Mouse (Mus musculus) erythroblast, embryonic 14.5 days (primary cell): Measurements from ENCODE around the gene Gpr158. TPM values are rescaled to one million over a fixed set of nuclear protein-coding genes. Genes with fewer than 3 reads are reported as not detected.

ENCODE experiments used
- H3K27me3 ChIP-seq: 2 replicates; pipeline ENCODE4 v1.6.1; 2012; ENCODE audit warnings: inconsistent platforms; ENCODE audit not compliant: control insufficient read depth
- H3K36me3 ChIP-seq: 2 replicates; pipeline ENCODE4 v1.6.1; 2012; ENCODE audit warnings: mild to moderate bottlenecking, inconsistent platforms; ENCODE audit not compliant: control insufficient read depth
- H3K4me1 ChIP-seq: 2 replicates; pipeline ENCODE4 v1.6.1; 2012; ENCODE audit warnings: inconsistent platforms; ENCODE audit not compliant: control insufficient read depth
- H3K4me3 ChIP-seq: replicated peaks from 2 replicates; pipeline ENCODE3; 2012; ENCODE audit warnings: moderate library complexity, mild to moderate bottlenecking, inconsistent platforms
- H3K9me3 ChIP-seq: 2 replicates; pipeline ENCODE4 v1.6.1; 2012; ENCODE audit warnings: low read length, inconsistent platforms, mixed read lengths; ENCODE audit not compliant: control insufficient read depth
- GATA1 ChIP-seq: IDR thresholded peaks from 2 replicates; pipeline ENCODE4 v1.6.1; 2012; ENCODE audit warnings: low read length, inconsistent platforms, mixed read lengths
- TAL1 ChIP-seq: IDR thresholded peaks from 3 replicates; pipeline ENCODE4 v1.6.1; 2012; ENCODE audit warnings: low read length, inconsistent platforms, mixed read lengths
- polyA plus RNA-seq: library from polyadenylated mRNA; stranded (reverse); fragments of >175 nt; gene quantifications from 2 replicates; pipeline ENCODE4 v1.2.3, GENCODE M21; 2012

Gpr158 gene
- not detected in 2 replicates for polyA plus RNA-seq

GRCm38 (mm10) chr2:21367345-21368111 lies at the start of gene Gpr158:
Gene Gpr158, plus strand, starts transcription at chr2:21367542.
- Histone ChIP-seq H3K27me3 (peaks cover 19% of the 10 kb centered on the region), H3K36me3 (no peaks in the 10 kb centered on the region), H3K4me1 (no peaks in the 10 kb centered on the region), H3K4me3 (no peak within 1 kb of the TSS), H3K9me3 (peaks cover 5% of the 10 kb centered on the region; the same call in 1 of the 2 replicates)
- TF ChIP-seq TAL1 (no peak), GATA1 (no peak)

GRCm38 (mm10) chr2:21343821-21344220 lies 23.5 kb upstream of the Gpr158 start:
- no peaks in the 10 kb centered on the region for H3K36me3 ChIP-seq
- TF ChIP-seq GATA1 (no peak), TAL1 (no peak)
- no peaks in the 10 kb centered on the region for H3K27me3 ChIP-seq
- no peaks in the 10 kb centered on the region for H3K9me3 ChIP-seq
- no peak overlapping the region for H3K4me3 ChIP-seq
- H3K4me1 ChIP-seq = no peaks in the 10 kb centered on the region

- Histone ChIP-seq H3K36me3 (no peaks in the 10 kb centered on the region), H3K4me1 (no peaks in the 10 kb centered on the region), H3K27me3 (peaks cover 19% of the 10 kb centered on the region), H3K9me3 (peaks cover 5% of the 10 kb centered on the region; the same call in 1 of the 2 replicates), H3K4me3 (no peak overlapping the region)
- TF ChIP-seq GATA1 (no peak), TAL1 (no peak)
Observed at GRCm38 (mm10) chr2:21368351-21369170, 1.2 kb downstream of the Gpr158 start.

DNA sequence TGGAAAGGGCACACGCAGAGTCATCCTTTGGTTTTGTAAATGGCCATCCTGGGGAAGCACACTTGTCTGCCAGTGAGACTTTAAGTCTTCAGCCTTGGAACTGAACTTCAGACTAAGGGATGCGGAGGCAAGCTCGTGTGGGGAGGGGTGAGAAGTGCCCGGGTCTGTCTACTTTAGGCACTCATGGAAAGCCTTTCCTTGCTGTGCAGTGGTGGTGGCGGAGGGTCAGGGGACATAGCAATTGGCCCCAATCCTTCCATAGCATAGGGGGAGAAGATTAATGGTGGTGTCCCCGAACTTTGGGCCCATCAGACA lies 1.8 kb downstream of the Gpr158 start:
- Histone ChIP-seq H3K27me3 (peaks cover 19% of the 10 kb centered on the region), H3K36me3 (no peaks in the 10 kb centered on the region), H3K9me3 (peaks cover 3% of the 10 kb centered on the region; the same call in 1 of the 2 replicates), H3K4me1 (no peaks in the 10 kb centered on the region), H3K4me3 (no peak overlapping the region)
- TF ChIP-seq TAL1 = no peak
- TF ChIP-seq GATA1 = no peak

DNA sequence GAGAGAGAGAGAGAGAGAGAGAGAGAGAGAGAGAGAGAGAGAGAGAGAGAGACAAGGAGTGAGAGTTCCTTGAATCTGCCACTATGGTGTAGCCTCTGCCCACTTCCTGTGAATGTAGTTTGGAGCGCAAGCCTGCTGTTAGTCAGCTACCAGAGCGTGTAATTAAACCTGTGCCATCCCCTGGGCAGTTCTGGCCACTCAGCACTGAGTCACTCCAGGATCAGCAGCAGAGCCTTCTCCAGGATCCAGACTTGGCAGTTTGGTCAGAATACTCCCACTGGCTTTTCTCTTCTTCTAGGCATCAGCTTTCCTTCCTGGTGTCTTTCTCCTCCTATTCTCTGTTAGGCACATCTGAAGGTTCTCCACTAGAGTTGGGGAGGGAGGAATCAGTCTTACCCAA lies 2.2 kb downstream of the Gpr158 start:
- no peak overlapping the region for H3K4me3 ChIP-seq
- TF ChIP-seq TAL1 = no peak
- TF ChIP-seq GATA1 = no peak
- H3K9me3 ChIP-seq = peaks cover 3% of the 10 kb centered on the region; the same call in 1 of the 2 replicates
- H3K27me3 ChIP-seq = peaks cover 19% of the 10 kb centered on the region
- H3K4me1 ChIP-seq = no peaks in the 10 kb centered on the region
- no peaks in the 10 kb centered on the region for H3K36me3 ChIP-seq

- H3K4me1 ChIP-seq = no peaks in the 10 kb centered on the region
- TF ChIP-seq GATA1 = no peak
- TF ChIP-seq TAL1 = no peak
Observed at GRCm38 (mm10) chr2:21379516-21379915, 12.2 kb downstream of the Gpr158 start.

GRCm38 (mm10) chr2:21392727-21393126 lies 25.4 kb downstream of the Gpr158 start:
- Histone ChIP-seq H3K9me3 (peaks cover 2% of the 10 kb centered on the region), H3K27me3 (no peaks in the 10 kb centered on the region), H3K36me3 (no peaks in the 10 kb centered on the region), H3K4me1 (no peaks in the 10 kb centered on the region), H3K4me3 (no peak overlapping the region)
- TF ChIP-seq GATA1 = no peak
- no peak for TF ChIP-seq TAL1

More at GRCm38 (mm10) chr2:21379516-21379915, 12.2 kb downstream of the Gpr158 start:
- Histone ChIP-seq H3K27me3 (no peaks in the 10 kb centered on the region), H3K4me3 (no peak overlapping the region), H3K36me3 (no peaks in the 10 kb centered on the region), H3K9me3 (no peaks in the 10 kb centered on the region)

- TF ChIP-seq TAL1 (no peak), GATA1 (no peak)
- Histone ChIP-seq H3K9me3 (peaks cover 2% of the 10 kb centered on the region), H3K4me1 (no peaks in the 10 kb centered on the region), H3K4me3 (no peak overlapping the region), H3K27me3 (no peaks in the 10 kb centered on the region), H3K36me3 (no peaks in the 10 kb centered on the region)
Observed at GRCm38 (mm10) chr2:21397347-21397746, 30.0 kb downstream of the Gpr158 start.

GRCm38 (mm10) chr2:21399657-21400056 lies 32.3 kb downstream of the Gpr158 start:
- TF ChIP-seq TAL1 = no peak
- no peak for TF ChIP-seq GATA1

More at GRCm38 (mm10) chr2:21399657-21400056, 32.3 kb downstream of the Gpr158 start:
- Histone ChIP-seq H3K4me3 (no peak overlapping the region), H3K27me3 (no peaks in the 10 kb centered on the region), H3K9me3 (peaks cover 2% of the 10 kb centered on the region), H3K36me3 (no peaks in the 10 kb centered on the region), H3K4me1 (no peaks in the 10 kb centered on the region)
